Mouse (Mus musculus) CH12.LX (cell line): ENCODE measurements around the gene Tbc1d2b.

Experiments
- CTCF ChIP-seq, 2 experiments: IDR thresholded peaks in 1 of 2; conservative IDR thresholded peaks in 1 of 2; 2 replicates each; pipeline ENCODE4 v1.5.1; 2011 to 2012; ENCODE audit warnings: low read depth in 2 of 2, low read length in 2 of 2, improper control_type of control experiment in 1 of 2, inconsistent platforms in 1 of 2, mild to moderate bottlenecking in 1 of 2, moderate library complexity in 1 of 2
- ELF1 ChIP-seq: IDR thresholded peaks from 2 replicates; pipeline ENCODE4 v1.6.1; 2014; ENCODE audit warnings: low read depth, mild to moderate bottlenecking, inconsistent platforms, low read length, improper control_type of control experiment
- EP300 ChIP-seq: IDR thresholded peaks from 2 replicates; pipeline ENCODE4 v1.6.1; 2011; ENCODE audit warnings: low read length, improper control_type of control experiment
- HCFC1 ChIP-seq: IDR thresholded peaks from 2 replicates; pipeline ENCODE4 v1.6.1; 2012; ENCODE audit warnings: low read depth, mild to moderate bottlenecking, inconsistent platforms, low read length, improper control_type of control experiment
- JUND ChIP-seq: conservative IDR thresholded peaks from 2 replicates; pipeline ENCODE4 v1.6.1; 2011; ENCODE audit warnings: low read depth, low read length, improper control_type of control experiment
- MAFK ChIP-seq: IDR thresholded peaks from 2 replicates; pipeline ENCODE4 v1.6.1; 2011; ENCODE audit warnings: low read length, improper control_type of control experiment; ENCODE audit not compliant: insufficient replicate concordance
- MXI1 ChIP-seq: IDR thresholded peaks from 2 replicates; pipeline ENCODE4 v1.6.1; 2011; ENCODE audit warnings: mild to moderate bottlenecking, low read depth, low read length, improper control_type of control experiment
- NELFE ChIP-seq: IDR thresholded peaks from 2 replicates; pipeline ENCODE4 v1.6.1; 2011; ENCODE audit warnings: low read depth, low read length, improper control_type of control experiment
- TCF12 ChIP-seq: IDR thresholded peaks from 2 replicates; pipeline ENCODE4 v1.6.1; 2014; ENCODE audit warnings: low read depth, mild to moderate bottlenecking, inconsistent platforms, low read length, improper control_type of control experiment
- ZC3H11A ChIP-seq: IDR thresholded peaks from 2 replicates; pipeline ENCODE4 v1.6.1; 2012; ENCODE audit warnings: low read depth, mild to moderate bottlenecking, inconsistent platforms, low read length, improper control_type of control experiment
- ZNF384 ChIP-seq: IDR thresholded peaks from 2 replicates; pipeline ENCODE4 v1.6.1; 2012; ENCODE audit warnings: low read depth, low read length, improper control_type of control experiment, inconsistent platforms

- no peak for TF ChIP-seq CTCF (conservative IDR thresholded peaks at IDR 0.05 in 1 of 2, IDR thresholded peaks at IDR 0.05 in 1 of 2; ENCODE audit: low read depth in 2 of 2, low read length in 2 of 2)
- no peak for TF ChIP-seq HCFC1
- no peak for TF ChIP-seq EP300
- no peak for TF ChIP-seq NELFE
- no peak for TF ChIP-seq ZNF384
- no peak for TF ChIP-seq ZC3H11A
- no peak for TF ChIP-seq JUND
- no peak for TF ChIP-seq MXI1
- TF ChIP-seq TCF12: no peak
- TF ChIP-seq MAFK: peak; percentile 48; the same call in 1 of the 2 replicates
- TF ChIP-seq ELF1: no peak
Measured at GRCm38 (mm10) chr9:90226742-90227096, 43.9 kb downstream of the Tbc1d2b start.
